Mouse (Mus musculus) lung, postnatal 36 days (tissue): Measurements from ENCODE around the gene Nup210.
A peak's percentile ranks its signal among the peaks of the same experiment; 100 is the strongest.
"Not testable (repeated sequence)": the region's sequence is repeated elsewhere in the genome, so short reads cannot be mapped to it uniquely, and the experiment has no call there.

Source experiments
- DNase-seq: peaks from one replicate; pipeline ENCODE4 v3.0.0; 2022; ENCODE audit warnings: mixed read lengths

Gene Nup210

DNA sequence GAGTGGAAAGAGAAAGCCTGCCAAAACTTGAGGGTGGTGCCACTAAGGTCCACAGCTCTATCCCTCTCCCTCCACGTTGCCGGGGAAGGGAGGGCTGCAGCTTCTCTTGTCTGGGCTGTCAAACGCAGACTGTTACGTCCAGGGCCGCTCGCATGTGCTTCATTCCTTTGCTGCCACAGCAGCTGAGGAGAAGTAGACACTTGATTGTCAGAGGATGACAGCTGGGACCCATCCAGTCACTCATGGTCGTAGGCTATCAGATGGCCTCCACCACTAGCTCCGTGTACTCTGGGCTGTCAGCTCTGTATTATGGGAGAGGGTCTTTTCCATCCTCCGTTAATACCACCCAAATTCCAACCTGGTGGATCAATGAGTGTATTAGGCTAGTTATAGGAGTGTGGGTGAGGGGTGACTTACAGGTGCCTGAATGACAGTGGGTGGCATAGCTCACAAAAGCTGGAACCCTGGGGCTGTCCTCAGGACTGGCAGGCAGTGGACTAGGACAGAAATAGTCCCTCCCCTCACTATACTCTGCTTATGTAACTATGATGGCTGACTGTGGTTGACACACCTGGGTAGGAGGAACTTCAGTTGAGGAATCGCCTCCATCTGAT is 20.8 kb upstream of the Nup210 start:
- DNase-seq: peak; percentile 26

DNA sequence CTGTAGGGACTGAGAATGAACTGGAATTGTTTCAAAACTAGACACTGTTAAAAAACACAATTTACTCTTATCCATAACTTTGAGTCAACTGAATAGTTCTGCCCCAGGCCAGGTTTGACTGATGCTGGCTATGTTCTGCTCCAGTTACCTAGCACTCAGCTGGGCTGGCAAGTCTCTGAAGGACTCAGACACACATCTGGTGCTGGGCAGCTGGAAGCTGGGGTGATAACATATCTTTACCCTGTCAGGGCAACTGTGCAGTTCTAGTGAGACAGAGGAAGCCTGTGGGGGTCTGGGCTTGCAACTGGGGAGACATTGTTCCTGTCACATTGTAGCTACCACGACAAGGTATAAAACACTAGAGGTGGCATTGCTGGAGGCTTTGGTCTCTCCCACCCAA is 14.2 kb upstream of the Nup210 start:
- no peak for DNase-seq

DNA sequence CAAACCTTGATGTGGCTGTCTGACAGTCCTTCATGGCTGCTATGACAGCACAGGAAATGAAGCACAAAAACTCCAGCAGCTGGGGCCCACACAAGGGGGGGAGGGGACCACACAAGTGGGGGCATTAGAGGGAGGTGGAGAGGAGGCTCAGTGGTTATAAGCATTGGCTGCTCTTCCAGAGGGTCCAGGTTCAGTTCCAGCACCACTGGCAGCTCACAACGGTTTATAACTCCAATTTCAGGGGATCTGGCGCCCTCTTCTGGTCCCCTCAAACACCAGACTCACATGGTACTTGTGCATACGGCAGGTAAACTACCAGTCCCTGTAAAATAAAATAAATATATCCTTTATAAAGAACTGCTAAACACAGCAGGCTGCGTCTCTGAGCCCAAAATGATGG is 12.4 kb upstream of the Nup210 start:
- peak; percentile 27 for DNase-seq

DNA sequence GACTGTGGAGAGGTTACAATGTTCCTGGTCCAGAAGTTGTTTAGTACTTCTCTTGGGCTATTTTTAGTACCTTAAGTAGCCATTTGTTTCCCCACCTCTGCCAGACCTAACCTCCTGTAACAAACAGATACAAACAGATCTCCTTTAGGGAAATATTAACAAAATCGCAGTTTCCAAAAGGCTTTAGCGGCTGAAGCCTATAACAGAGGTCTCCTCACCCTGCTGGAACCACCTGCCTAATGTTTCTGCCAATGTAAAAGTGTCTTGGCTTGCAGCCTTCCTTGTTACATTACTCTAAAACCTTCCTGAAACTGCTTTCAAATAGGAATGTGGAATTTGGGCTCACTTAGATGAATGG is 8.6 kb upstream of the Nup210 start:
- DNase-seq: no peak

DNA sequence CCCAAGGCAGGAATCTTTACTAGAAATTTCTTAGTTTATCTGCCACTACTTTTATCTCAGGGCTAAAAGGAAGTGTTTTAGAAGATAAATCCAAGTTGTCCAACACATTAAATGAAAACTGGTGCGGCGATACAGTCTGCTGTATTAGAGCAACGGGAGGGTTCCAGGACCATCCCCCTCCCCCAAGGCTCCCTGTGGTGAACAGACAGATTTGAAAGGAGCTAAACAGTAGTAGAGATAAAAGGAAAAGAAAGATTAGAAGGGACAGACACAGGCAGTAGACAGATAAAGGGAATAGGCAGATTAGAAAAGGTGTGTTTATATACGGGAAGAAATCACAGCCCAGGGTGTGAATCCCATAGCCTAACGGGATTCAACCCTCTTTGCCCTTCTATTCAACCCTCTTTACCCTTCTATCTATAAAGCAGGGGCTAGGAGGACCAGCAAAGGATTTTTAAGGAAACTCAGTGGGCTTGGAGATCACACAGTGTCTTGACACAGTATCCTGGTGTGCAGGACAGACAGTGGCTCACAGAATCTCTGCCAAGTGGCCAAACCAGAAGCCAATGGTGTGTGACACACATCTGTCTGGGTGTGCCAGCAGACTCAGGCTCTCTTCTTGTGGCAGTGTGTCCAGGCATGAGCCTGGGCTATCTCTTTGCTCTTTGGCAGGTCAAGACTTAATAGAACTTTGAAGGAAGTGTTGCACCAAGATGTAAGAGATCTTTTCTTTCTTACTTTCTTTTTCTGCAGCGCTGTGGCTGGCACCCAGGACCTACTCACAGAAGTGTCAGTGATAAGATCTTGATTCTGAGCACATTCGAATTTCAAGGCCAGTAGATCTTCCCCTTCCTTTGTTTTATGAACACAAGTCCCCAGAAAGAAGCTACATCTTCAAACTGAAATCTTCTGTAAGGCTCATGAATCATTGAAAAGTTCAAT is 7.9 kb upstream of the Nup210 start:
- DNase-seq: no peak

DNA sequence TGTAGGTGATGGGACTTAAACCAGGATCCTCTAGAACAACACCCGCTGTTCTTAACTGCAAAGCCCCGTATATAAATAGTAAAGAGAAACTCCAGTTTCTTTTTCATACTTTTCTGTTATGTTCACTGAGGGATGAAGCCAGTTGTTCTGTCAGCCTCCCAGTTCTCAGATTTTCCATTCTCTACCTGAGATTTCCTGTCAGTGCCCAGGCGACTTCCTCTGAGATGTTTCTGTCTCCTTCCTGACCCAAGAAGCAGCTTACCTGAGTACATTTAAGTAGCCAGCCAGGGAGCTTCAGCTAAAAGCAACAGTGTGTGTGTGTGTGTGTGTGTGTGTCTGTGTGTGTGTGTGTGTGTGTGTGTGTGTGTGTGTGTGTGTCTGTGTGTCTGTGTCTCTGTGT is 6.8 kb upstream of the Nup210 start:
- no peak for DNase-seq

DNA sequence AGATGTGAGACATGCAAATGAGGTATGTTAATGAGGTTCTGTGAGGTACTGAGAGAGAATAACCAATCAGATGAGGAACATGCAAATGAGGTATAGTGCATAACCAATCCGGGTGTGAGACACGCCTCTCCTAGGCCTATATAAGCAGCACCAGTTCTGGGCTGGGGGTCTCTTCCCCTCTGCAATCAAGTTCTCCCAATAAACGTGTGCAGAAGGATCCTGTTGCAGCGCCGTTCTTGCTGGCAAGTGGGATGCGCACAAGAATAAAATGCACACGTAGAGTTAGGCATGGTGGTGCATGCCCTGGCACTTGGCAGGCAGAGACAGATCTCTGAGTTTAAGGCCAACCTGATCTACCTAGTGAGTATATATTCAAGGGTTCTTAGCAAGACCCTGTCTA is 4.5 kb upstream of the Nup210 start:
- not testable (repeated sequence) for DNase-seq

DNA sequence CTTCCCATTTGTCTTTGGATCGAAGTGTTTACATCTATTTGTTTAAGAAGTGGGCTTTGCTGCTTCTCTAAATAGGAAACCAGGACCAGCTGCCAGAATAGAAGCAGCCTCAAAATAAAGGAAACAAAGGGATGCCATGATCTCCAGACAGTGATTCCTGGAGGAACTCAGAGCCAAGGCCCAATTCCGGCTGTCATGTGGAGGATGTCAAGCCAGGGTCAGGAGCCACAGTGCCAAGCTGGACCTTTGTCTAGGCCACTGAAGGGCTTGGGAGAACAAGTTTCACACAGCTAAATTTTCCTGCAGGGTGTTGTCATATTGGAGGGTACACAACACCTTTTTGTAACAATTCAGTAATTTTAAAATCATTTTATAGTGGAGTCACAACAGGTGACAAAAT is 3.6 kb upstream of the Nup210 start:
- peak; percentile 45 for DNase-seq

DNA sequence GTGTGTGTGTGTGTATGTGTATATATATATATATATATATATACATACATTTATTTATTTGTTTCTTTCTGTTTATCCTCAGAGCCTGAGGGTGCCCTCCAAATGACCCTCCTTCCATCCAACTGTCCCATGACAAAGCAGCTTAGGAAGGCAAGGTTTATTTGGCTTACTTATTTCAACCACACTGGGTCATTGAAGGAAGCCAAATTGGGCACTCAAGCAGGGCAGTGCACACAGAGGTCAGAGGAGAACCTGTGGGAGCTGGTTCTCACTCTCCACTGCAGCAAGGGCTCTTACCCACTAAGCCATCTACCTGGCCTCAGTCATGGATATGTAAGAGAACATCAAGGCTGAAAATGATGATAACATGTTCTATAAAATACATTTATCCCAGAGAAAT is 1.9 kb upstream of the Nup210 start:
- no peak for DNase-seq

DNA sequence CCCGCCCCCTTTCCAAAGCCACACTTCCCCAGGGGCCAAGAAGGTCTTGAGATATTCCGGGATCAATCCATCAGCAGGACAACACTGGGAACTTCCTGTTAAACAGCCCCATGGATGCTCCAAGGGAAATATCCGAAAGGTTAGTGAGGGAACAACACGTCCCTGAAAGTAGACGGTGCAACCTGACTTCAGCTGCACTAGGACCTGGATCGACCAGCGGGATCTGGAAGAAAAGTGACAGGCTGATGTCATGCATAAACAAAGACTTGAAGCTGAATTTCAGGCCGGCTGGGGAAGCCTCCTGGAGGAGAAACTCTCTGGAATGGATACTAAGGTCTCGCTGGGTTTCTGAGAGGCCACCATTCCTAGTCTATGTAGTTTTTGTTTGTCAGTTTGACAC is 520 bp upstream of the Nup210 start:
- DNase-seq: peak; percentile 29

DNA sequence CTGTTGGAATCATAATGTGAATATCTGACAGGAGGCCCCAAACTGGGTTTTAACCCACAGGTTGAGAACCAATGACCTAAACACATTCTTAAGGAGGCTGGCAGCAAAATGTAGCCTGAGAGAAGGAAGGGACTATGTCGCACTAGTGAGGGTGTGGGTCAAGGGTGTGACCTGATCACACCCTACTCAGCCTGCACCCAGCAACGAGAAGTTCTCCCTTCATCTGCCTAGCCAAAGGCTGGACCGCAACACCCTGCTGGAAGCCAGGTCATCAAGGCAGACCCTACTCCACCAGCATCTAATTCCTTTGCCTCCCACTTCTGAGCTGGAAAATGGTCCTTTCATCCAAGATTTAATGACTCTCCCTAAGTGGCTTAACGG is 776 bp downstream of the Nup210 start:
- peak; percentile 34 for DNase-seq

DNA sequence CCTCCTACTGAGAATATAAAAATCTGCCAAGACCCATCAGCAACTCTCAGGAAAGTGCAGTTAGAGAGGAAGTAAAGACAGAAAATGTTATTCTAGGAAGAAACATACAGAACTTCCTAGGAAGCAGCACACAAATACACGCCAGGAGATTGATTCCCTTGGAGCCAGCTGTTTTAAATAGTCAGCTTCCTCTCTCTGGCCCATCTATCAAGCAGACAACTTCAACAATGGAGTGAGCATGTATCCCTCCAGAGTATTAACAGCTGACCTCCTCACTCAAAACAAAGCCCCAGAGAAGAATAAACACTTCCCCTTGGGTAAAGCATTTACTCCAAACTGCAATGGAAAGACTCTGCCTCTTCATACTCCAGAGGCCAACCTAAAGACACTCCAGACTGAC is 1.5 kb downstream of the Nup210 start:
- peak; percentile 55 for DNase-seq

DNA sequence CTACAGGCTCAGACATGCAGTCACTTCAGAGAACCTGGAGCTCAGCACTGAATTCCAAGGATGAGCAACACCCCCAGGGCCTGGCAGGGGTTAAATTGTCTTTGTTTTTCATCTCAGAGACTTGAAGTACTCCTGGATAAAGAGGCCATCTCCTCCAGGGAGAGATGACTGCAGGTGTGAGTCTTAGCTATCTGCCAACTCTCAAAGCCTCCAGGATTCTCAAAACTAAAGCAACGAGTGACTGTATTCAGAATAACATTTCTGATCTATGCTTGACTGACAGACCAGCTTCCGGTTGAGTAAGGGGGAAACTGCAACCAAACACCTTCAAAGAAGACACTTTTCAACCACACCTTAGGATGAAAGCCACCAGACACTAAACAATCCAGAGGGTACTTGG is 1.9 kb downstream of the Nup210 start:
- DNase-seq: peak; percentile 35

DNA sequence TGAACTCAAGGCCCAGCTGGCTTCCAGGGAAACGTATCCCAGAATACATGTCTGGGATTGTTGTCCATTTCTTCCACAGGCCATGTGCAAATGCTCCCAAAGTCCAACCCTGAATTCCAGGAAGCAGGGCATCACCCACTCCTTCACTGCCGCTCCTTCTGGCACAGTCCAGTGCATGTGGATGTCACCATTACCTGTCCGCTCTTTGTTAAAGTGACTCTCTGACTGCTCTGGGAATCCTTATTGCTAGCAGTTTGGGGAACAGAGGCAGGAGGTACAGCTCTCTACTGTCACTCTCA is 4.7 kb downstream of the Nup210 start:
- no peak for DNase-seq

DNA sequence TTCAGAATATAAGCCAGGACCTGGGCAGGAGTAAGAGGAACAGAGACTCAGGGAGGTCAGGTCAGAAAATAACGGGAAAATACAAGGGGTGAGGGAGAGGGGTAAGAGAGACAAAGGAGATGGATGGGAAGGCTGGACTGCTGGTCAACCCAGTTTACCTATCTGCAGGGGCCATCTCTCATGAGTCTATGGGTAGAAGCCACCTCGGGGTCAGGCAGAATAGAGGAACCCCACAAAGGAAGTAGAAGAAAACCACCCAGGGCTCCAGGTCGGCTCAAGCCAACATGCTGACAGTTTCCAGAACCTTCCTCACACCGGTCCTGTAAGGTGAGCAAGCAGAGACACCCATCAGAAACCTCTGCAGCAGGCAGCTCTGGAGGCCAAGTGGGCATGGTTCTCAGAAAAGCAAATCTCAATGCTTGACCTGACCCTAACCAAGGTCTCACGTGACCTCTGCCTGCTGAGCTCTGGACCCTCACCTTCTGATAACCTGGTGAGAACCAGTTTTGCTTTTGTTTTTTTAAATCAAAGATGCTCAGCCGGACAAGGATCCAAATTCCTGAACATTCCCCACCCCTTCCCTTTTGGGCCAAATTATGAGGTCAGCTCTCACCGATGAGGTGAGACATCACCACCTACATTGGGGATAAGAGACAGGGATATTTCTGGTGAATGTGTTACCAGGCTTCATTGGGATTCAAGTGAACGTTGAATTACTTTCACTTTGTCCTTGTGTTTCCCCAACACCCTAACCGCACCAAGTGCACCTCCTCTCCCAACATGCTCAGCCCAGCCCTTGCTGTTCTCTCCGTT is 5.3 kb downstream of the Nup210 start:
- DNase-seq: peak; percentile 33

DNA sequence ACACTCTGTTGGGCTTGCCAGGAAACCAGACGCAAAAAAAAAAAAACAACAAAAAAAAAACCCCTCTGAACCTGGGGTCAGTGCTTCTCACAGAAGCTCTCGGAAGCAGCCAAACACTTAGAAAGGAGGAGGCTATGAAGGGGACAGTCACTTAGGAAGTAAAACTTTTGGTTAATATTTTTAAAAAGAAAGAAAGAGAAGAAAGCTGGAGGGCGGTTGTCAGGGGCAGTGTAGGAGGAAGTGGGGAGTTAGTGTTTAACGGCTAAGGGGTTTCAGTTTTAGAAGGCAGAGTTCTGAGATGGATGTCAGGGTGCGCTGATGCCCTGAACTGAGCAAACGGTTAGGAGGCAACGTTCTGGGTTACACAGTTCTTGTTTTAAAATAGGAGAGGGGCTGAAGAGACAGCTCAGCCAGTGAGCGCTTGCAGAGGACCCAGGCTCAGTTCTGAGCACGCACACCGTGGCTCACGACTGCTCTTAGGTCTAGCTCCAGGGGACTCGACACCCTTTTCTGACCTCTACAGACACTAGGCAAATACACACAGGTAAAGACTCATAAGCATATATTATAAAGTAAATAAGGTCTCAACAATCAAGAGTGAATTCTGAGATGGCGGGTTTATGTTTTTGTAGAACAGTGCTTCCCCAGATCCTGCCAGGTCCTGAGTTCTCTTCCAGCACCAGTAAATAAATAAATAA is 6.2 kb downstream of the Nup210 start:
- no peak for DNase-seq

DNA sequence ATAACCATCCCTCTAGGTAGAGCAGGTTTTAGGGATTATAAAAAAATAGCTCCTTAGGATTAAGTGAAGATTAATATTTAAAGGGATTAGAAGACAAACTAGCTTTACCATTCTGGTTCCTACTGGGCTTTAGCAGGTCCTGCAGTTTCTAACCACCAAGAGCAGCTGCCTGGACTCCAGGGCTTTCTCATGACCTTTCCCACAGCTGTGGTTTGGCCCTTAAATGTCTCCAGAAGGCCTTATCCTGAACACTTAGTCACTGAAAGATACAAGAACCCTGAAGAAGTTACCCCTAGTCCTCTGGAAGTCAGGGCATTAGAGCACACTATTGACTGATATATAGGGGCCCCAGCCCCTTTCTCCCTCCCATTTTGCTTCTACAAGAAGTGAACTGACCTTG is 7.1 kb downstream of the Nup210 start:
- no peak for DNase-seq

DNA sequence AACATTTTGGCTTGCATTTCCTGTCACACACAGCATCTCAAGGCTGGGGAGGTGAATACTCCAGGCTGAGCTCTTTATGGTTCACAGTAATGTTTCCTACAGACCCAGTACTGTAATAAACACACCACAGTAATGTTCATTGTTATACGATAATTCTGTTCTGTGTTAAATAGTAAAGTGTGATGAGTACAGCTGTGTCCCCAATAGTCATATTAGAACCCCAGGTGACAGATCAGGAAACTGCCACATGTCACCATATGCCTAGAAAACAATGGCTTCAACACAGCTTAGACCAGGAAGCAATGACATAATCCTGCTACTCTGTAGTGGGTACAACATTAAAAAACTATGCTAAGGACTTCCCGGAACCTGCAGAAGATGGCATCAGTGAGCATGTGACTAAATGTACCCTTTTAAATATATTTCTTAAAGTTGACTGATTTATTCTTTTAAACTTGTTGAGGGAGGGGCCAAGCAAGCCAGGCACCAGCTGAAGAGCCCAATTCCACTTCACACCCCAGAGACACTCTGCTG is 7.6 kb downstream of the Nup210 start:
- DNase-seq: no peak

DNA sequence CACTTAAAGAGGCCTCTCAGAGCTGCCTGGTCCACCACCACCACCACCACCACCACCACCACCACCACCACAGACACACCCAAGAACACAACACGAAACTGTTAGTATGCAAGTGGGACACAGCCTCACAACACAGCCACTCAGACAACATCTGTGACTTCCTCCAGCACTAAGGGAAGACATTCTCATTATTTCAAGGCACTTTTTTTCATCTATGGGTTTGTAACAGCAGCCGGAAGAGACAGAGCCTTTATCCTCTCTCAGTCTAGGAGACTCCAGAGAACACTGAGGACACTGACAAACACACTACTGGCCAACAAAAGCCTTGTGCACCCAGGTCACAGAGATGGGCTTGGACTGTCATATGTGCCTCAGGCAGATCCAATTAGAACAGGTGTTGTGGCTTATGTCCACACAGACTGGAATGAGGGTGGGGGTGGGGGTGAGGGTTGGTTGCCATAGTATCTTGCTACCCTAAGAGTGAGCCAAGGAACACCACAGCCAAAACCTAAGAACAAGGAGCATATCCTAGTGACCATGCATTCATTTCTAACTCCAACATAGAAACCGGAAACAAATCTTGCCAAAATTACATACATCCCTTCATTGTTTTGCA is 8.2 kb downstream of the Nup210 start:
- DNase-seq: no peak

DNA sequence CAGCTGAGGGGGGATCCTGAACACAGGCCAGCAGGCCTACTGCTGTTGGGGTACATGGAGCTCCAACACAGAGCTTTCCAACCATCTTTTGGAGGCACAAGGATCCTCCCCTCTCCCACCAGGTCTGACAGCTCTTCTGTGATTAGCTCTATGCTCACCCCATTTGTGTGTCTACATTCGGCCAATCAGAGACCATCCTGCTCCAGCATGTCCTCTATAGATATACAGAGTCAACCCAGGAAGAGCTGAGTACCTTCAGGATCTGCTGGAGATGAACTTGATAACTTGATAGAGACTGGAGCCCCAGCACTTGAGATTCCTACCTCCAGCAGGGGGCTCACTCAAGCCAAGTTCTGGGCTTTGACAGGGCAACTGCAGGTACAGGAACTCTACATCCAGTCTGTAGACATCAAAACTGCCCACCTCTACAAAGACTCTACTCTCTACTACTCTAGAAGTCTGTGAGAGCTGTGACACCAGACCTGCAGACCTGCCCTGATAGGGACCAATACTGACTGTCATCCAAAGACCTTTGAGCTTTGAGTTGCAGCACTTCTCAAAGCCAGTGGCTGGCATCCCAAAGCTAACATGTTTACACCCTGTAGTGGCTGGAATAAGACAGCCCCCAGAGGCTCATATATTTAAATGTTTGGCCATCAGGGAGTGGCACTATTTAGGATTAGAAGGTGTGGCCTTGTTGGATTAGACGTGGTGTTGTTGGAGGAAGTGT is 11.1 kb downstream of the Nup210 start:
- peak; percentile 65 for DNase-seq

DNA sequence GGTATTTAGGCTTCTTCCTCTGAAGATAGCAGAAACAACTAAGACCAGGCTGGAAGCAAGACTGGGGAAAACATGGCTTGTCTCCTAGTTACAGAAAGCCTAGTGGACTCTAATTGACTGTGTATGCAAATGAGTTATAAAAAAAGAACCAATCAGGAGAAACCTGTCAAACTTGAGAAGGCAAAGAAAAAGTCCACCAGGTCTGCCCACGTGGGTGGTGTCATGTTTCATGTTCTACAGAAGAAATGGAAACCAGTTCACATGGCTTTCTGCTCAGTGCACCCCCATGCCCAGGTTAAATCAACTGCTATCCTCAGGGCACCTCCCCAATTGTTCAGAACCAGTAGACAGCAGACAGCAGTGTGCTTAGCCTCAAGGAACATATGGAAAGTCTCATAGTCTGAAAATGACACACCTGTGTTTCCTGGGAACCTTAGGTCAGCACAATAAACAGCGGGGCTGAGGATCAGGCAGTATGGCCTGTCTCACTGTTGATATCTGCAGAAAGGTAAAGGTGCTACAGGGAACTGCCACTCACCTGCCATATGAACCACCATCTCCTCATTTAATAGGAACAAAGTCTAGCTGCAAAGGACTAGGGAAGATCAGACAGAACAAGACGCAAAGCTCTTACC is 11.7 kb downstream of the Nup210 start:
- DNase-seq: peak; percentile 66
